ENCODE assay signal across 15 mouse cellular contexts in the genomic region with DNA sequence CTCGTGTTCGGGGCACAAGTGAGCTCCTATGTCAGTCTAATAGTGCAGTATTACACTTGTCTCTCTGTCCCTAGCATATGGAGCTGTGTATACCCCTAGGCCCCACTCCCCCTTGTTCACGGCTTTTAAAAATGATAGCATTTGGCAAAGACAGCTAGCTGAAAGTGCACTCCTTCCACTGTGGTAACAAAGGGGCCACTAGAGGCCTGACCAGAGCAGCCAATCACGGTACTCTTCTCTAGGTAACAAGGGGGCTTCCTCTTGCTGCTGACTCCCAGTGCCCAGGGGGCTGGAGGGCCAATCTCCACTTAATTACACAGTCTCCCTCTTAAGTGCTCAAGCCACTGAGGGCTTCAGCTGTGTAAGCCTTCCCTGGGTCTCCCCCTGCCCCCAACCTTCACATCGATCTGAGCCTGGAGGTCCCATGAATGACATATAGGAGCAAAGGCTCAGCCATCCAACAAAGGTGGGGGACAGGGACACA.
DNase-seq lines count a peak whose midpoint lies in the region; ATAC-seq lines count a peak whose summit lies in the region.
"Had no signal": no experiment of that assay in that cellular context is flagged by ENCODE, and none has a peak within 500 bp of the region (broad histone marks: within the 10 kb centered on the region; RNA-seq: fewer than 3 reads in every experiment).

No protein-coding gene starts in this region.

- no peak overlapping the region for H3K27ac ChIP-seq in forebrain, embryonic 11.5 days (ENCODE audit: low read depth, low read length)
- no peak overlapping the region for H3K27ac ChIP-seq in forebrain, embryonic 10.5 days
- H3K27ac ChIP-seq in embryonic facial prominence, embryonic 12.5 days: no peak overlapping the region
- H3K27ac ChIP-seq in hindbrain, embryonic 13.5 days: no peak overlapping the region
- H3K27ac ChIP-seq in midbrain, embryonic 16.5 days (ENCODE audit: low read length): no peak overlapping the region
- H3K27ac ChIP-seq: heart, embryonic 15.5 days; layer of hippocampus, adult 2 months; liver, embryonic 12.5 days; stomach, embryonic 15.5 days had no signal

- H3K4me2 ChIP-seq in forebrain, embryonic 11.5 days (ENCODE audit: low read depth, low read length, severe bottlenecking): no peak overlapping the region
- no peak overlapping the region for H3K4me2 ChIP-seq in embryonic facial prominence, embryonic 12.5 days (replicated peaks)
- H3K4me2 ChIP-seq in hindbrain, embryonic 13.5 days: no peak overlapping the region
- H3K4me2 ChIP-seq in midbrain, embryonic 16.5 days (ENCODE audit: low read length): no peak overlapping the region
- H3K4me2 ChIP-seq: heart, embryonic 15.5 days; liver, embryonic 12.5 days; stomach, embryonic 15.5 days had no signal

- no peak for DNase-seq in forebrain, embryonic 11.5 days (ENCODE audit: low spot score)
- DNase-seq in forebrain, embryonic 10.5 days (ENCODE audit: extremely low spot score, low spot score): no peak
- DNase-seq in adrenal gland, adult 8-10 months: no peak
- DNase-seq in layer of hippocampus, adult 8-10 months (ENCODE audit: low spot score in 2 of 2): no peak
- DNase-seq in cerebellum, adult 18-20 months: no peak
- DNase-seq: cerebellum, adult 9-11 months; thymus, postnatal 14 days had no signal

- H3K9ac ChIP-seq in forebrain, embryonic 11.5 days (ENCODE audit: low read length): no peak overlapping the region
- no peak overlapping the region for H3K9ac ChIP-seq in embryonic facial prominence, embryonic 12.5 days
- H3K9ac ChIP-seq in hindbrain, embryonic 13.5 days: no peak overlapping the region
- H3K9ac ChIP-seq in midbrain, embryonic 16.5 days (ENCODE audit: low read depth, low read length): no peak overlapping the region
- H3K9ac ChIP-seq: heart, embryonic 15.5 days; liver, embryonic 12.5 days; stomach, embryonic 15.5 days had no signal

- no peaks in the 10 kb centered on the region for H3K36me3 ChIP-seq in forebrain, embryonic 11.5 days (ENCODE audit: control insufficient read depth, insufficient read depth, low read length)
- no peaks in the 10 kb centered on the region for H3K36me3 ChIP-seq in forebrain, embryonic 10.5 days (replicated peaks)
- H3K36me3 ChIP-seq in embryonic facial prominence, embryonic 12.5 days: no peaks in the 10 kb centered on the region
- no peaks in the 10 kb centered on the region for H3K36me3 ChIP-seq in hindbrain, embryonic 13.5 days
- no peaks in the 10 kb centered on the region for H3K36me3 ChIP-seq in midbrain, embryonic 16.5 days (ENCODE audit: control insufficient read depth, insufficient read depth, low read length)
- H3K36me3 ChIP-seq: heart, embryonic 15.5 days; liver, embryonic 12.5 days; stomach, embryonic 15.5 days had no signal

- H3K27me3 ChIP-seq in forebrain, embryonic 11.5 days (ENCODE audit: control insufficient read depth, insufficient read depth, low read length): no peaks in the 10 kb centered on the region
- H3K27me3 ChIP-seq in forebrain, embryonic 10.5 days (ENCODE audit: poor library complexity, severe bottlenecking): peaks cover 26% of the 10 kb centered on the region; the same call in 1 of the 2 replicates
- H3K27me3 ChIP-seq in embryonic facial prominence, embryonic 12.5 days: 0 out of 2 replicates have a peak, but pooled peaks cover 5% of the 10 kb centered on the region
- H3K27me3 ChIP-seq in hindbrain, embryonic 13.5 days: peaks cover 11% of the 10 kb centered on the region
- H3K27me3 ChIP-seq in midbrain, embryonic 16.5 days (ENCODE audit: control insufficient read depth, insufficient read depth, low read depth, low read length): no peaks in the 10 kb centered on the region; the same call in 1 of the 2 replicates
- H3K27me3 ChIP-seq: heart, embryonic 15.5 days; liver, embryonic 12.5 days; stomach, embryonic 15.5 days had no signal

- H3K4me1 ChIP-seq in forebrain, embryonic 11.5 days (replicated peaks; ENCODE audit: control insufficient read depth, insufficient read depth, low read length): peaks cover 2% of the 10 kb centered on the region; the same call in 1 of the 2 replicates
- peaks cover 17% of the 10 kb centered on the region for H3K4me1 ChIP-seq in forebrain, embryonic 10.5 days
- peaks cover 9% of the 10 kb centered on the region; the same call in 1 of the 2 replicates for H3K4me1 ChIP-seq in embryonic facial prominence, embryonic 12.5 days
- H3K4me1 ChIP-seq in hindbrain, embryonic 13.5 days (replicated peaks): peaks cover 22% of the 10 kb centered on the region
- H3K4me1 ChIP-seq in midbrain, embryonic 16.5 days (ENCODE audit: control insufficient read depth, insufficient read depth, low read length): peaks cover 7% of the 10 kb centered on the region; the same call in 1 of the 2 replicates
- H3K4me1 ChIP-seq: heart, embryonic 15.5 days; liver, embryonic 12.5 days; stomach, embryonic 15.5 days had no signal

- no peaks in the 10 kb centered on the region for H3K9me3 ChIP-seq in forebrain, embryonic 11.5 days (ENCODE audit: control insufficient read depth, low read length)
- H3K9me3 ChIP-seq in forebrain, embryonic 10.5 days: no peaks in the 10 kb centered on the region
- H3K9me3 ChIP-seq in embryonic facial prominence, embryonic 12.5 days: no peaks in the 10 kb centered on the region
- H3K9me3 ChIP-seq in hindbrain, embryonic 13.5 days: no peaks in the 10 kb centered on the region
- H3K9me3 ChIP-seq in midbrain, embryonic 16.5 days (replicated peaks; ENCODE audit: control insufficient read depth, low read length, poor library complexity, severe bottlenecking): no peaks in the 10 kb centered on the region
- H3K9me3 ChIP-seq: heart, embryonic 15.5 days; liver, embryonic 12.5 days; stomach, embryonic 15.5 days had no signal

- no peak overlapping the region for H3K4me3 ChIP-seq in forebrain, embryonic 11.5 days (ENCODE audit: low read depth, low read length)
- no peak overlapping the region for H3K4me3 ChIP-seq in forebrain, embryonic 10.5 days
- H3K4me3 ChIP-seq in embryonic facial prominence, embryonic 12.5 days: no peak overlapping the region
- H3K4me3 ChIP-seq in hindbrain, embryonic 13.5 days: no peak overlapping the region
- no peak overlapping the region for H3K4me3 ChIP-seq in midbrain, embryonic 16.5 days (ENCODE audit: low read depth, low read length)
- H3K4me3 ChIP-seq: heart, embryonic 15.5 days; layer of hippocampus, adult 2 months; liver, embryonic 12.5 days; stomach, embryonic 15.5 days had no signal

- WGBS in forebrain, embryonic 11.5 days: 42% methylated on average over 5 of the region's 5 CpGs
- WGBS in forebrain, embryonic 10.5 days: 52% methylated on average over 5 of the region's 5 CpGs
- WGBS in embryonic facial prominence, embryonic 12.5 days: 24% methylated on average over 5 of the region's 5 CpGs
- 30% methylated on average over 5 of the region's 5 CpGs for WGBS in hindbrain, embryonic 13.5 days
- 21% methylated on average over 5 of the region's 5 CpGs for WGBS in midbrain, embryonic 16.5 days

- 0 out of 2 replicates have a peak, but pooled peaks have one; percentile 36 for ATAC-seq in forebrain, embryonic 11.5 days (replicated peaks; ENCODE audit: low FRiP score)
- ATAC-seq in embryonic facial prominence, embryonic 12.5 days (ENCODE audit: insufficient number of reproducible peaks, insufficient read depth, low FRiP score, low TSS enrichment): peak; percentile 67
- ATAC-seq in hindbrain, embryonic 13.5 days (ENCODE audit: low FRiP score): peak; percentile 78
- peak; percentile 67; the same call in 1 of the 2 replicates for ATAC-seq in midbrain, embryonic 16.5 days
- ATAC-seq: inflammation-experienced regulatory T-cells, adult 6 months; liver, embryonic 12.5 days had no signal
